Mouse (Mus musculus): ENCODE data around the gene B3gnt8. TPM values are rescaled to one million over a fixed set of nuclear protein-coding genes. Genes with fewer than 3 reads are reported as not detected.
"Not testable (repeated sequence)": the region's sequence is repeated elsewhere in the genome, so short reads cannot be mapped to it uniquely, and the experiment has no call there.

Gene B3gnt8
- total RNA-seq (2021) = under 1 TPM; 0.65 to 0.68 TPM
- long read RNA-seq, experiment 1 = 0 reads
- long read RNA-seq, experiment 2, partial matches to known transcripts = 0 of 1 reads
- long read RNA-seq, experiment 2, other reads (novel, unspliced or antisense) = 0 of 1 reads

GRCm38 (mm10) chr7:25626509-25627430 lies at the start of gene B3gnt8:
Gene B3gnt8, plus strand, starts transcription at chr7:25626654.
- no peak for TF ChIP-seq CTCF (IDR thresholded peaks at IDR 0.05)
- intact Hi-C loops (cut with DNase I) = no loop called here
- peak within 1 kb of the TSS; percentile 7; the same call in 1 of the 2 replicates for H3K27ac ChIP-seq

GRCm38 (mm10) chr7:25576793-25577437 lies 49.5 kb upstream of the B3gnt8 start:
- intact Hi-C loops (cut with DNase I) = loop anchor here (10.0 kb wide), 1 partner anchor 742 kb away; no protein-coding TSS in a partner anchor
- not testable (repeated sequence) for H3K27ac ChIP-seq; H3K4me3 ChIP-seq; DNase-seq (ENCODE audit: extremely low spot score in 1 of 2, low spot score in 2 of 2)

More at GRCm38 (mm10) chr7:25626509-25627430, at the start of gene B3gnt8:
- peak within 1 kb of the TSS; percentile 1 for H3K4me3 ChIP-seq
- no peak for DNase-seq (ENCODE audit: extremely low spot score in 1 of 2, low spot score in 2 of 2)

GRCm38 (mm10) chr7:25579441-25579840 lies 47.0 kb upstream of the B3gnt8 start:
- no peak for DNase-seq (ENCODE audit: extremely low spot score in 1 of 2, low spot score in 2 of 2)
- intact Hi-C loops (cut with DNase I) = loop anchor here (10.0 kb wide), 1 partner anchor 745 kb away; no protein-coding TSS in a partner anchor
- TF ChIP-seq CTCF (IDR thresholded peaks at IDR 0.05) = no peak
- H3K4me3 ChIP-seq = no peak overlapping the region
- no peak overlapping the region for H3K27ac ChIP-seq

- no peak for TF ChIP-seq CTCF (IDR thresholded peaks at IDR 0.05)
- intact Hi-C loops (cut with DNase I) = no loop called here
- H3K4me3 ChIP-seq = no peak overlapping the region
Observed at GRCm38 (mm10) chr7:25582301-25582810, 44.1 kb upstream of the B3gnt8 start.

GRCm38 (mm10) chr7:25584651-25585050 lies 41.8 kb upstream of the B3gnt8 start:
- no peak overlapping the region for H3K27ac ChIP-seq
- no peak for DNase-seq (ENCODE audit: extremely low spot score in 1 of 2, low spot score in 2 of 2)
- no peak for TF ChIP-seq CTCF (IDR thresholded peaks at IDR 0.05)
- H3K4me3 ChIP-seq = no peak overlapping the region
- intact Hi-C loops (cut with DNase I) = no loop called here

More at GRCm38 (mm10) chr7:25582301-25582810, 44.1 kb upstream of the B3gnt8 start:
- no peak overlapping the region for H3K27ac ChIP-seq
- DNase-seq (ENCODE audit: extremely low spot score in 1 of 2, low spot score in 2 of 2) = no peak

- intact Hi-C loops (cut with DNase I) = no loop called here
- no peak for DNase-seq (ENCODE audit: extremely low spot score in 1 of 2, low spot score in 2 of 2)
- no peak overlapping the region for H3K27ac ChIP-seq
- no peak for TF ChIP-seq CTCF (IDR thresholded peaks at IDR 0.05)
- H3K4me3 ChIP-seq = no peak overlapping the region
Observed at GRCm38 (mm10) chr7:25585351-25586204, 40.9 kb upstream of the B3gnt8 start.

GRCm38 (mm10) chr7:25591226-25591625 lies 35.2 kb upstream of the B3gnt8 start:
- H3K4me3 ChIP-seq = no peak overlapping the region
- no peak for DNase-seq (ENCODE audit: extremely low spot score in 1 of 2, low spot score in 2 of 2)
- H3K27ac ChIP-seq = no peak overlapping the region
- intact Hi-C loops (cut with DNase I) = no loop called here
- TF ChIP-seq CTCF (IDR thresholded peaks at IDR 0.05) = no peak

- H3K27ac ChIP-seq = no peak overlapping the region
- intact Hi-C loops (cut with DNase I) = no loop called here
- no peak overlapping the region for H3K4me3 ChIP-seq
- no peak for DNase-seq (ENCODE audit: extremely low spot score in 1 of 2, low spot score in 2 of 2)
- no peak for TF ChIP-seq CTCF (IDR thresholded peaks at IDR 0.05)
Observed at GRCm38 (mm10) chr7:25593859-25594258, 32.6 kb upstream of the B3gnt8 start.

GRCm38 (mm10) chr7:25599663-25600062 lies 26.8 kb upstream of the B3gnt8 start:
- intact Hi-C loops (cut with DNase I) = loop anchor here (2.0 to 5.0 kb wide), 2 partner anchors 112 to 175 kb away; no protein-coding TSS in a partner anchor
- no peak overlapping the region for H3K4me3 ChIP-seq
- peak; percentile 64 to 78 for DNase-seq (ENCODE audit: extremely low spot score in 1 of 2, low spot score in 2 of 2)
- TF ChIP-seq CTCF (IDR thresholded peaks at IDR 0.05) = peak; percentile 94
- no peak overlapping the region for H3K27ac ChIP-seq

- intact Hi-C loops (cut with DNase I) = loop anchor here (2.0 kb wide), 1 partner anchor 176 kb away; no protein-coding TSS in a partner anchor
- no peak overlapping the region for H3K27ac ChIP-seq
- DNase-seq (ENCODE audit: extremely low spot score in 1 of 2, low spot score in 2 of 2) = no peak
- TF ChIP-seq CTCF (IDR thresholded peaks at IDR 0.05) = no peak
- no peak overlapping the region for H3K4me3 ChIP-seq
Observed at GRCm38 (mm10) chr7:25600666-25601065, 25.8 kb upstream of the B3gnt8 start.

- intact Hi-C loops (cut with DNase I) = loop anchor here (2.0 kb wide), 1 partner anchor 177 kb away; no protein-coding TSS in a partner anchor
- no peak overlapping the region for H3K27ac ChIP-seq
- H3K4me3 ChIP-seq = no peak overlapping the region
- no peak for TF ChIP-seq CTCF (IDR thresholded peaks at IDR 0.05)
- no peak for DNase-seq (ENCODE audit: extremely low spot score in 1 of 2, low spot score in 2 of 2)
Observed at GRCm38 (mm10) chr7:25601346-25601745, 25.1 kb upstream of the B3gnt8 start.
